Mouse (Mus musculus) E14TG2a.4 (cell line): Measurements from ENCODE around the gene Gm28308.

Experiments
- H3K27me3 ChIP-seq: 2 replicates; pipeline ENCODE4 v1.6.1; 2014; ENCODE audit warnings: low read length, control low read depth; ENCODE audit not compliant: insufficient read depth
- H3K36me3 ChIP-seq: 2 replicates; pipeline ENCODE4 v1.6.1; 2014; ENCODE audit warnings: low read length, control low read depth; ENCODE audit not compliant: insufficient read depth
- H3K4me1 ChIP-seq: replicated peaks from 2 replicates; pipeline ENCODE4 v1.6.1; 2014; ENCODE audit warnings: low read depth, low read length, control low read depth
- H3K4me3 ChIP-seq: replicated peaks from 2 replicates; pipeline ENCODE4 v1.5.1; 2014; ENCODE audit warnings: mild to moderate bottlenecking, low read length
- H3K9me3 ChIP-seq: 2 replicates; pipeline ENCODE4 v1.6.1; 2014; ENCODE audit warnings: low read length, control low read depth
- CTCF ChIP-seq: conservative IDR thresholded peaks from 2 replicates; pipeline ENCODE4 v1.5.1; 2014; ENCODE audit warnings: low read length
- NANOG ChIP-seq: IDR thresholded peaks from 2 replicates; pipeline ENCODE4 v1.6.1; 2014; ENCODE audit warnings: borderline replicate concordance, low read length, mixed read lengths
- POU5F1 ChIP-seq: IDR thresholded peaks from 2 replicates; pipeline ENCODE4 v1.6.1; 2014; ENCODE audit warnings: low read length, borderline replicate concordance

Gene Gm28308

DNA sequence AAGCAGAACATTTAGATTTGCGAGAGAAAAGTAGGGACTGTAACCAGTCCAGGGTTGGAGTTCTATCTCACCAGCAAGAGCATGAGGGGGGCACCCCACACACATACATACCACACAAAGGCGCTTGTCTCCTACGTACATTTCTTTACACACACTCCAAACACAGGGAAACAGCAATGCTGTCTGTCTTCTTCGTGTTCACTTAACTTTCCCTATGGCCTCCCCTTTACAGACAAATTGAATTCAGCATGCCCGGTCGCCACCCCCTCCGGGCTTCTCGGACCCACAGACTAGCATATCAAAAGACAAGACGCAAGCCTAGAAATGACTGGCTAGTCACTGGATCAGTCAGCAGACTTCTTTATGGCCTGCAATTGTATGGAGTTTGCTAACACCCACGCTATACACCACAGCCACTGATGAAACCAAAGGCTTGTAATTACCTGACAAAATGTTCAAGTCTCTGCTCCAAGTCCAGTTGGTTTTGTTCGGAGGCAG lies 32.9 kb downstream of the Gm28308 start:
- Histone ChIP-seq H3K36me3 (no peaks in the 10 kb centered on the region), H3K27me3 (peaks cover 95% of the 10 kb centered on the region), H3K4me1 (peaks cover 39% of the 10 kb centered on the region), H3K9me3 (no peaks in the 10 kb centered on the region), H3K4me3 (no peak overlapping the region)
- TF ChIP-seq CTCF (no peak), NANOG (no peak), POU5F1 (no peak)

- no peak for TF ChIP-seq NANOG
- no peak for TF ChIP-seq CTCF
- TF ChIP-seq POU5F1, result no peak
- Histone ChIP-seq H3K4me1 (peaks cover 42% of the 10 kb centered on the region), H3K4me3 (no peak overlapping the region), H3K9me3 (no peaks in the 10 kb centered on the region), H3K27me3 (peaks cover 95% of the 10 kb centered on the region), H3K36me3 (no peaks in the 10 kb centered on the region)
Observed at GRCm38 (mm10) chr6:52179690-52180089, 33.4 kb downstream of the Gm28308 start.

DNA sequence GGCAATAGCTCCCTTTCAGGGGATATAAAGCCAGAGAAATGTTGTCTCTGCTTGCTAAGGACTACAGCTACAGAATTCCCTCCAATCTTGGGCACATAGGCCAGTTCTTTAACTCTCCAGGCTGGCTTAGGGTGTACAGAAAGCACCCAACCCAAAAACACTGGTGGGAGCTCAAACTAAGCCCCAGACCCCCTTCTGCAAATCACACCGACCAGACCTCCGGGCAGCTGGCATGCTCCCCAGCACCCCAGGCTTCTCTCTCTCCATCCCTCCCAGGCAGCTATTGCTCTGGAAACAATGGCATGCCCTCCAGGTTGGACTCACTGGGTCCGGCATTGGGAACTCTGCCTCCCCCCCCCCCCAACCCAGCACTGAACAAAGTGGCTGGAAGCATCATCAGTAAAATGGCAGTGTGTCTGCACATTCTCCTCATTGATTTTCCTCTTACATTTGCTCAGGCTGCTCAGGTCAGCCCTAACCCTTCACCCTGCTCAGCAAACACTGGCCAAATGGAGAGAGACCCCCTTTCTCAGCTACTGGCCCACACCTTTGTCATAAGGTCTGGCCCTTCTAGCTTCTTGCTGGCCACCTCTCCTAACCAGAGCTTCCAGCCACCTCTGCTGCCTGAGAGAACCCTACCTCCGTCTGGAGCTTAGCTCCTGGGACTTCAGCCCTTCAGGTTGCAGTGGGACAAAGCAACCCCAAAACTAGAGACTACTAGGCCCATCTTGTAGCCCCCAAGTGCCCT lies 34.0 kb downstream of the Gm28308 start:
- Histone ChIP-seq H3K9me3 (no peaks in the 10 kb centered on the region), H3K4me3 (no peak overlapping the region), H3K36me3 (no peaks in the 10 kb centered on the region), H3K27me3 (peaks cover 94% of the 10 kb centered on the region), H3K4me1 (peaks cover 39% of the 10 kb centered on the region)
- TF ChIP-seq NANOG (no peak), POU5F1 (no peak), CTCF (no peak)

DNA sequence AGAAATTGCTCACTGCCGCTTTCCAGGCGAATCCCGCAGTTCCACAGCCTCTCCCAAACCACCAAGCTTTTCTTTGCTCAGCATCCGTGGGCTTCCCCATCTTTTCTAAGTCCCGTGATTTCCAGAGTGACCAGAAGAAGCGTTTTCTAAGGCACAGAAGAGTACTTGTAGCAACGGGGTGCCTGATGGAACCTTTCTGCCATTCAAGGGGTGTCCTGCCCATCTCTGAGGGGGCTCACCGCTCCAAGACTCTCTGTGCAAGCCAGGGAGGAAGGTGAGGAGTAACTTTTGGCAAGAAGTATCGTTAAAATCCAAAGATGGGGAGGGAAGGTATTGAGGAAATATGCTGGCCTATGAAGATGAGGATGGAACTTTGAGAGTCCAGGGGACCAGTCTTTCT lies 35.3 kb downstream of the Gm28308 start:
- Histone ChIP-seq H3K27me3 (peaks cover 95% of the 10 kb centered on the region), H3K4me3 (no peak overlapping the region), H3K9me3 (no peaks in the 10 kb centered on the region), H3K36me3 (no peaks in the 10 kb centered on the region), H3K4me1 (peaks cover 41% of the 10 kb centered on the region)
- TF ChIP-seq NANOG (no peak), POU5F1 (no peak), CTCF (no peak)

DNA sequence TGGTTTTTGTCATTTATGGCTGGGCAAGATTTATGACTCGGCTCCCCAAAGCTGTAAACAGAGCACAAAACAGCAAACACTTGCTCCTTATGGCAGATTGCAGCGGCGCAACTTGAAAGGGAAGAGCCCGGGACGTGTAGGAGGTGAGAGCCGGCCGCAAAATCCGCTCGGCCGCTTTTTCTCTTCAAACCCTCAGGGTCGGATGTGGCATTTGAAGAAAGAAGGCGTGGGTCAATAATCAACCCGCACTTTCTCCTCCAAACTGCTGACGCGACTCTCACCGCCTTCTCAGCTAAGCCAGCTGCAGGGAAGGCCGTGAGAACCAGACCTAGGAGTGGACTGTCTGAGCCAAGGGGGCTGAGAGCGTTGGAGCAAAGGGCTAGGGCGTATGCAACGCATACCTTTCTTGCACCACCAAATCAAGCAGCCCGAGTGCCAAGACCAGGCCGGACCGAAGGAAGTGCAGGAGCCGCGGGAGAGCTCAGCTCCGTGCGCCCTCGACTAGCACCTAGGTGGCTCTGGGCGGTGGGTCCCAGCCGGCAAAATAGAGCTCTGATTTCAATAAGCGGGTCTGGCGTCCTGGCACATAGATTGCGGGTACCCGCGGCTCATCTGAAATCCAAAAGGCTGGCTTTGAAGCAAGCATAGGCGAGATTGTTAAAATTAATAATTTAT lies 35.9 kb downstream of the Gm28308 start, which contains the start of gene 5730596B20Rik:
Gene 5730596B20Rik, plus strand, starts transcription at position 438 of the 675 bp plus-strand sequence.
- Histone ChIP-seq H3K4me3 (peak within 1 kb of the TSS; percentile 17; the same call in 1 of the 2 replicates), H3K27me3 (peaks cover 95% of the 10 kb centered on the region), H3K4me1 (peaks cover 46% of the 10 kb centered on the region), H3K9me3 (no peaks in the 10 kb centered on the region), H3K36me3 (no peaks in the 10 kb centered on the region)
- TF ChIP-seq POU5F1, result no peak
- no peak for TF ChIP-seq CTCF
- TF ChIP-seq NANOG, result no peak

- H3K4me1 ChIP-seq, result peaks cover 52% of the 10 kb centered on the region
- H3K27me3 ChIP-seq, result peaks cover 95% of the 10 kb centered on the region
- no peak overlapping the region for H3K4me3 ChIP-seq
- TF ChIP-seq NANOG, result no peak
- TF ChIP-seq CTCF, result no peak
- no peak for TF ChIP-seq POU5F1
- H3K36me3 ChIP-seq, result no peaks in the 10 kb centered on the region
- H3K9me3 ChIP-seq, result no peaks in the 10 kb centered on the region
Observed at GRCm38 (mm10) chr6:52176391-52176790, 36.7 kb downstream of the Gm28308 start.

- Histone ChIP-seq H3K27me3 (peaks cover 95% of the 10 kb centered on the region), H3K4me1 (peaks cover 53% of the 10 kb centered on the region), H3K9me3 (no peaks in the 10 kb centered on the region), H3K36me3 (no peaks in the 10 kb centered on the region), H3K4me3 (no peak overlapping the region)
- TF ChIP-seq CTCF (no peak), POU5F1 (no peak), NANOG (no peak)
Observed at GRCm38 (mm10) chr6:52175864-52176263, 37.3 kb downstream of the Gm28308 start.

GRCm38 (mm10) chr6:52174968-52175751 lies 38.0 kb downstream of the Gm28308 start:
- Histone ChIP-seq H3K27me3 (peaks cover 95% of the 10 kb centered on the region), H3K4me1 (peaks cover 53% of the 10 kb centered on the region), H3K4me3 (peak overlapping the region; percentile 58), H3K9me3 (no peaks in the 10 kb centered on the region), H3K36me3 (no peaks in the 10 kb centered on the region)
- TF ChIP-seq CTCF (no peak), POU5F1 (no peak; the same call in 1 of the 2 replicates), NANOG (no peak)
